Mouse (Mus musculus): ENCODE measurements around the gene Setd1a.

DNA sequence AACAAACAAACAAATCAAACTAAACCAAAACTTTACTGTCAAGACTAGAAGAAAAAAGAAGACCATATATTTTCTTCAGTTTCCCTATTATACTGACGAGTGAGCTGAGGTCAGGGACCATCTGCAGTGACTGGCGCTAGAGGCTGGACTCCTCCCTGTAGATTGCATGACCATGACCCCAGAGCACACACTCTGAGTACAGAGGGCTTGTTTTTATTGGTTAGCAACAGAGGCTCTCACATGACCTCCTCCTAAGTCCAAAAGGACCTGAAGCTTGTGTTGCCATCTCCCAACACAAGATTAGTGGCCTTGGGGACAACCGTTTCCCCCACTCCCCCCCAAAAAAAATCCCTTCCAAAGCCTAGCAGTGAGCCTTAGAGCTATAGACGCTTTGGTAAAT lies 37.4 kb downstream of the Setd1a start:
- TF ChIP-seq CTCF (IDR thresholded peaks at IDR 0.05; ENCODE audit: borderline replicate concordance, control insufficient read depth, extremely low read depth, insufficient read depth, low read length, poor library complexity) = no peak
- no peak for TF ChIP-seq POLR2A (IDR thresholded peaks at IDR 0.05; ENCODE audit: control insufficient read depth, extremely low read depth, insufficient read depth, low read length, poor library complexity)

All from thymus, adult 2 months (tissue).